Mouse (Mus musculus) liver, embryonic 14.5 days (tissue): ENCODE measurements around the gene Gm10643.

ENCODE experiments used
- CTCF ChIP-seq: IDR thresholded peaks from 2 replicates; pipeline ENCODE4 v1.5.1; 2016; ENCODE audit warnings: antibody characterized with exemption, low read depth, control low read depth
- EP300 ChIP-seq: IDR thresholded peaks from 2 replicates; pipeline ENCODE4 v1.6.1; 2016; ENCODE audit warnings: antibody characterized with exemption, low read depth

DNA sequence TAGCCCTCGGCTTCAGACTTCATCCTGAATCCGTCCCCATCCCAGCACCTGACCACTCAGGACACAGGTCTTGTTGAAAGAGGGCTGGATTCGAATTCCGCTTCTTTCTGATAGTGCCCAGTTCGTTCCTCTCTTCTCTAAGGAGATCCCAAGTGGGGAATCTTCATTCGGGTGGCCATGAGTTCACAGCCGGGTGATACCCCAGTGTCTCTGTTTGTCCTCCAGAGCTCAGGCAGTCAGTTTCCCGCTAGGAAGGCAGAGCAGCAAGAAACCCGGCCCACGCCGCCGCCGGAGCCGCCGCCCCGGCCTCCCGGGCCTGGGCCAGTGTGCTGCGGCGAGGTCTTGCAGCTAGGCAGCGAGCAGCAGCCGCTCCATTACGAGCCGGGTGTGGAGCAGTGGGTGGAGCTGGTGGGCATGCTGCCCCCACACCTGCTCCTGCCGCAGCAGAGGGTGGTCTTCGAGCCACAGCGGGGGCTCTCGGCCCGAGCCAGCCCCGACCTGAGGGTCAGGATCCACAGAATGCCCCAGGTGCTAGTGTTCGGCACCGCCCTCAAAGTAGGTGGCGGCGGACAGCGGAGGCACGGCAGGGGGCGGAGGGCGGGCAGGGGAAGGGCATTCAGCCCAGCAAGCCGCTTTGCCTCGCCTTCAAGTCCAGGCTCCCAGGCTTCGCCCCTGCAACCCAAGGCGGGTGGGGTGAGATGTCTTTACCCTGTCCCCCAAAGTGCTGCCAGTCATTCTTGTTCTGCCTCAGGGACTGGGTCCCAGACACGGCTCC, 19.6 kb upstream of the Gm10643 start:
- TF ChIP-seq CTCF: no peak
- no peak for TF ChIP-seq EP300
